Mouse (Mus musculus) cerebellum, adult 8-10 months (tissue): ENCODE results near the gene Pklr.
"Not testable (repeated sequence)": the region's sequence is repeated elsewhere in the genome, so short reads cannot be mapped to it uniquely, and the experiment has no call there.

Experiments
- DNase-seq: peaks from one replicate; pipeline ENCODE4 v3.0.0; 2022

Gene Pklr

DNA sequence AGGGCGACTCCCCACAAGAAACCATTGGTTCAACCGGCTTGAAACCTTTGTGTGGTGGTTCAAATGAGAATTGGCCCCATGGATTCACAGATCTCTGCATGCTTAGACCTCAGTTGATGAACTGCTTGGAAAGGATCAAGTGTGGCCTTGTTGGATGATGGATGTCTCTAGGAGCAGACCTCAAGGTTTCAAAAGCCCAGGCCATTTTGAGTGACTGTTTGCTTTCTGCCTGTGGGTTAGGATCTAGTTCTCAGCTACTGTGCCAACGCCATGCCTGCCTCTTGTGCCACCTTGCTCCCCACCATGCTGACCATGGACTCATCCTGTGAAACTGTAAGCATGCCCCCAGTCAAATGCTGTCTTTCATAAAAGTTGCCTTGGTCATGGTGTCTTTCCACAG lies 10.0 kb upstream of the Pklr start:
- DNase-seq, result no peak

DNA sequence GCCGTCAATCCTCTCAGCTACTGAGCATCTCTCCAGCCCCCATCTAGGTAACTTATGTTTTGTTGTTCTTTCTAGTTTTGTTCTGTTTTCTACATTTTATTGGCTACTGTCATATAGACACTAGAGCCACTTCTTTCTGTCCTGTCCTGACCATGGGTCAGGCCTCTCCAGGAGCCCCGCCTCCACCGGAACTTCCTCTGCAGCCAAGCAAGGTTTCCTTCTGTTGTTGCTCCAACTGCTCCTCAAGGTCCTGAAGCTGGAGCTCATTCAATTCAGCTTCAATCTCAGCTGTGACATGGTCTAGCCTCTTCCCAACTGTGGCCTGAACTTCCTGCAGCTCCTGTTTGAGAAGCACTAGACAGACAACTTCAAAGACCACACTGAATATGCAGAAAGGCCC lies 6.0 kb upstream of the Pklr start:
- no peak for DNase-seq

DNA sequence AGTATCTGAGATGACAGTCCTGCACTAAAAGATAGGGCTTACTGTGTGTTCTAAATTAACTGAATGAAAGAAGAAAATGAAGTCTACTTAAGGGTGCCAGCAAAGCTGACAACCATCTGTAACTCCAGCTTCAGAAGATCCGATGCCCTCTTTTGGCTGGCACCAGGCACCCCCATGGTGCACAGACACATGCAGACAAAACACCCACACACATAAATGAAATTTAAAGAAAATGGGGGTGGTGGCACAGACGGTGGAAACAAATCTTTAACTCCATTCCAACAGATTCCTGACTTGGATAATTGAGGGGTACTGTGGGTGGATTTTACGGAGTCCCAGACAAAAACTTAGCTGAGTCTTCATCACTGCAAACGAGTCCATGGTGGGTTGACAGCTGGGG lies 4.1 kb upstream of the Pklr start:
- DNase-seq, result no peak

DNA sequence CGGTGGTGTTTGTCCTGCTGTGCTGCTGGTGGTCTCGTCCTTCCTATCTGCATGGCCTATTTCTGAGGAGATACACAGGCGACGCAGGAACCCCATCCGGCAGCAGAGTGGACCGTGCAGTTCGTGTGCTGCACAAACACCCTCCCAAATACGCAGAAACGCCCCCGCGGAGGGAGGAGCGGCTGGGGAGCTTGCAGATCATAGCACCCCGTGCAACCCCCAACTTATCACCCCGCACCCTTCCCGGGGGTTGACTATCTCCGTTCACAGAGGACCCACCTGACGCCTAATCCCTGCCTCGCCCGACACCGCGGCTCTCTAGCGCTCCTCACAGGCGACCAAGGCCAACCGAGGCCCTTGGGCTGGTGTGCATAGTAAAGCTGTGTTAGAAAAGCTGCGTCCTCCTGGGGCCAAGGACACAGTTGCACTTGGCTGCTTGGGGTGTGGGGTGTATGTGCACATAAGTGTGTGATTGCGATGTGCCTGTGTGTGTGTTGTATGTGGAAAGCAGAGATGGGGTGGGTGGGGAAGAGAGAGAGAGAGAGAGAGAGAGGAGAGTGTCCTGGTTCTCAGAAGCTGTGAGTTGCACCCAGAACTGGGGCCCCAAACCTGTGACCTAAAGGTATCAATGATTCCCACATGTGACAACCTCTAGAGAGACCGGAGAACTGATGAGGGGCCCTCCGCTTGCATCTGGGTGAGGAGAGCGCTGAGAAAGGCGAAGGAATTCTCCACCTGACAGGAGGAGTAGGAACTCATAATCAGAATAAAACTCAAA lies 3.5 kb upstream of the Pklr start:
- DNase-seq, result peak; percentile 51

- no peak for DNase-seq
Observed at GRCm38 (mm10) chr3:89133063-89133450, 2.9 kb upstream of the Pklr start.

DNA sequence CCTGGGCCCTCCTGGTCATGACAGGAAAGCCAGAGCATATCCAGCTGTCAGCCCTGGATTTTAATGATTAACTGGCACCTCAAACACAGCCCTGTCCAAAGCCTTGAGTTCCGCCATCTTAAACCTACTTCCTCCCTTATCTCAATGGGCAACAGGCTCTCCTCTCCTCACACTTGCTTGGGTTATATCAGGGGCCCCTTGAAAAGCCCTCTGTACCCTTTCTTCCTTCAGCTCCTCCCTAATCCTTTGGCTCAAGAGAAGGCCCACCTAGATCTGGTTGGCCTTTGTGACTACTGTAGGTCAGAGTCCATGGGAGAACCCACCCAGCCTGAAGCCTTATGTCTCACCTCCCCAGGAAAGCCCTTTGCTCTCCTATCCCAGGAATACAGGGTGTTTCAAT lies 2.2 kb upstream of the Pklr start:
- no peak for DNase-seq

- no peak for DNase-seq
Observed at GRCm38 (mm10) chr3:89136365-89136764, 423 bp downstream of the Pklr start.

GRCm38 (mm10) chr3:89144821-89145220 lies 8.9 kb downstream of the Pklr start:
- no peak for DNase-seq

DNA sequence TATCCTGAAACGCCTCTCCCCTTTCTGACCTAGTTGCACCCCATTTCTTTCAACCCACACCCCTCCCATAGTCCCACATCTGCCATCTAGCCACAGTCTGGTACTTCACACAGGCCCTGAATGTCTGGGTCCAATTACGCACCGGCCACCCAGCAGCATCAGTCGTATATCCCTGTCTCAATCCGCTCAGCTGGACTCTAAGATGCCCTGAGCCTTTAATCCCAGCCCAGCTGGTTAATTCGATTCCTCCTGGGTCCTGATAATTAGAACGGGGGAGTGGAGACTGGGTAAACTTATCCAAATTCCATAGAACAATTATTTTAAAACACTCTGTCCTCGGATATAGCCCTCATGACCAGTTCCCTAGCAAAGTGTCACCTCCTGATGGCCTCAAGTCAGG lies 9.6 kb downstream of the Pklr start:
- DNase-seq, result no peak

GRCm38 (mm10) chr3:89147101-89147978 lies 11.4 kb downstream of the Pklr start:
- no peak for DNase-seq

DNA sequence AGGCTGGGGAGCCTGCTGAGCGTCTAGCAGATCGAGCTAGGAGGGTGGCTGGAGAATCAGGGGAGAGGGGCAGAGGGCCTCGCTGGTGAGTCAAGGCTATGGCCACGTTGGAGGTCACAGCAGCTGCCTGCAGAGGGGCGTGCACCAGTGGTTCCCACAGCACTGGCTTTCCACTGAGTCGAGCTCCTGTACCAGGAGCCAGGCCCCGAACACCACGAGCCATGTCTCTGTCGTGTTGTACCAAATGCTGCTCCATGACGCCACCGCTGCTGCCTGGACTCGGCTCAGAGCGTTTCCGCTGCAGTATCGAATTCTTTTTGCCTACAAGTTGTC lies 12.0 kb downstream of the Pklr start:
- no peak for DNase-seq

GRCm38 (mm10) chr3:89148567-89148966 lies 12.6 kb downstream of the Pklr start:
- DNase-seq, result no peak

GRCm38 (mm10) chr3:89152084-89152835 lies 16.3 kb downstream of the Pklr start:
- DNase-seq, result no peak

- DNase-seq, result no peak
Observed at GRCm38 (mm10) chr3:89156951-89157350, 21.0 kb downstream of the Pklr start.

- DNase-seq, result no peak
Observed at GRCm38 (mm10) chr3:89158651-89159050, 22.7 kb downstream of the Pklr start.

DNA sequence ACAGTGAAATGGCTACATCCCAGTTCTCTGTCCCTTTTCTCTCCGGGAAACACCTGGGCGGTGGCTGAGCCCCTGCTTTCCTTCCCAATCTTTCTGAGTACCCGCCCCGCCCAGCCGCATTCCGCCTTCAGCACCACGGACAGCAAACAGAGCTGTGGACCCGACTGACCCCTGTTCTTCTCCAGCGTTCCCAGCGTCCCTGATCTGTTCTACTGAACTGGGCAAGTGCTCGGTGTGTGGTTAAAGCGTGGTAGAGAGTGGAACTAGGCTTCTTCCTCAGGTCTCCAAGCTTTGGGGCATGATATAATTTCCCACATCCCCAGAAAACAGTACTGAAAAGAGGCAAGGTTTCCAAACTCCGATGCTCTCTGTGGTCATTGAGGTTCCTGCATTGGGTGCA lies 23.3 kb downstream of the Pklr start:
- DNase-seq, result no peak

GRCm38 (mm10) chr3:89159616-89160344 lies 23.8 kb downstream of the Pklr start, which contains the start of gene Hcn3:
Gene Hcn3, minus strand, starts transcription at chr3:89160196.
- no peak for DNase-seq

DNA sequence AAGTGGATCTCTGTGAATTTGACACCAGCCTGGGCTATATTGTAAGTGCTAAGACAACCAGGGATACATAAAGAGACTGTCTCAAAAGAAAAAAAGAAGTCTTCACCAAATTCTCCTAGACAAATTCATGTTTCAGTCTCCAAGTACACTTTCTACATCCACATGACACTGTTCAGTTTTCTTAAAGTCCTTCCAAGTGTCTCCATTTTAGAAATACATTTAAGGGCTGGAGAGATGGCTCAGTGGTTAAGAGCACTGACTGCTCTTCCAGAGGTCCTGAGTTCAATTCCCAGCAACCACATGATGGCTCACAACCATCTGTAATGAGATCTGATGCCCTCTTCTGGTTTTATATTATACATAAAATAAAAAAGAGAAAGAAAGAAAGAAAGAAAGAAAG lies 25.3 kb downstream of the Pklr start:
- not testable (repeated sequence) for DNase-seq

- no peak for DNase-seq
Observed at GRCm38 (mm10) chr3:89161786-89162185, 25.8 kb downstream of the Pklr start.

DNA sequence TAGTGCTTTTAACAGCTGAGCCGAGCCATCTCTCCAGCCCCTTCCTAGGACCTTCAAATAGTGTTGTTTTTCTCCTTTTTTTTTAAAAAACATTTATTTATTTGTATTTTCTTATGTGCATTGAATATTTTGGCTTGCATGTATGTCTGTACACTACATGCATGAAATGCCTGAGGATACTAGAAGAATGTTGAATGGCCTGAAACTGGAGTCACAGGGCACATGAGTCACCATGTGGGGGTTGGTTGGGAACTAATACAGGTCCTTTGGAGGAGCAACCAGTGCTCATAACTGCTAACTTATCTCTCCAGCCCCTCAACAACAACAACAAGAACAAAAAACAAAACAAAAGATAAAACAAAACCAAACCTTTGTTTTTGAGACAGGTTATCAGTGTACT lies 27.2 kb downstream of the Pklr start:
- DNase-seq, result no peak

GRCm38 (mm10) chr3:89163643-89164245 lies 27.8 kb downstream of the Pklr start:
- no peak for DNase-seq

DNA sequence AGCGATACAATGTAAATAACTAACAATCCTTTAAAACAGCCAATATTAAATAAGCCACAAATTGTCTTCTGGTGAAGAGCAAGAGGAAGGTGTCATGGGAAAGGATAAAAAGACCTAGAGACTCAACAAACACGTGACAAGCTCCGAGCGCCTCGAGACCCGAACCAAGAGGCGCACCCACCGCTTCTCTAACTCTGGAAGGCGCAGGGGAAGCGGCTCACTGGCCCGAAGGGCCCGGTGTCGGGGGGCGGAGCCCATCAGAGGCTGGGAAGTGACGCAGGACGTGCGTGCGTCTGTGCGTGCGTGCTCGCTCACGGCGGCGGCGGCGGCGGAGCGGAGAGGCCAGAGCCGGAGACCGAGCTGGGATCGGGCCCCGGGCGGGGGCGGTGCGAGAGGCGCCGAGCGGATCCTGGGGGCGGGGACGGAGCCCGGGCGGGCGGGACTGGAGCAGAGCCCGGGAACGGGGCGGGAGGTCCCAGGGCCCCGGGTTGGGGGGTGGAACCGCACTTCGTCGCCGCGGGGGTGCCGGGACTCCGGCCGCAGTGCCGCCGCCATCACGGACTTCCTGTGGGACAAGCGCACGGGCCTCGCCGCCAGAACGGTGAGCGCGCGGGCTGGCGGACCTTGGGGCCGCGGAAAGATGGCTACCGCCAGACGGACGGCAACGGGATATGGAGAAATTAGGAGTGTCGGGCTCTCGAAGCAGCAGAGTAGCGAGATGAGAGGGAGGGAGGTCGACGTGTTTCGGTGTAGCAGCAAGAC lies 28.7 kb downstream of the Pklr start, which contains the start of gene Clk2:
Clk2 (plus strand) TSS at position 290 of the 762 bp plus-strand sequence.
- peak; percentile 90 for DNase-seq
